Mouse (Mus musculus) layer of hippocampus, postnatal 36 days (tissue): ENCODE measurements at regions not wholly inside any gene's neighbourhood (a gene's known extent, or its start where the extent isn't known, plus 50 kb on each side); places are given as distances from the start of the nearest gene placed in this dataset.

Experiments used
- DNase-seq, 2 experiments: peaks; one replicate each; pipeline ENCODE4 v3.0.0; 2022

GRCm38 (mm10) chr9:115623948-115624347 lies 285.3 kb upstream of the Gadl1 start:
- DNase-seq, result no peak

GRCm38 (mm10) chr9:115624721-115625496 lies 284.3 kb upstream of the Gadl1 start:
- DNase-seq, result no peak

GRCm38 (mm10) chr9:115627551-115627950 lies 281.7 kb upstream of the Gadl1 start:
- no peak for DNase-seq

- DNase-seq, result no peak
Observed at GRCm38 (mm10) chr9:115637114-115637513, 272.1 kb upstream of the Gadl1 start.

- DNase-seq, result no peak
Observed at GRCm38 (mm10) chr9:115640781-115641180, 268.5 kb upstream of the Gadl1 start.

GRCm38 (mm10) chr9:115642032-115642431 lies 267.2 kb upstream of the Gadl1 start:
- no peak for DNase-seq

GRCm38 (mm10) chr9:115644953-115645352 lies 264.3 kb upstream of the Gadl1 start:
- DNase-seq, result no peak

GRCm38 (mm10) chr9:115646226-115646625 lies 263.0 kb upstream of the Gadl1 start:
- no peak for DNase-seq

- peak; percentile 29 to 40 for DNase-seq
Observed at GRCm38 (mm10) chr9:115651708-115652107, 257.5 kb upstream of the Gadl1 start.

GRCm38 (mm10) chr9:115653116-115653515 lies 256.1 kb upstream of the Gadl1 start:
- DNase-seq, result no peak

GRCm38 (mm10) chr9:115654933-115655332 lies 254.3 kb upstream of the Gadl1 start:
- no peak for DNase-seq

GRCm38 (mm10) chr9:115656538-115656937 lies 252.7 kb upstream of the Gadl1 start:
- DNase-seq, result no peak

- no peak for DNase-seq
Observed at GRCm38 (mm10) chr9:115656994-115657713, 252.1 kb upstream of the Gadl1 start.

- DNase-seq, result no peak
Observed at GRCm38 (mm10) chr9:115658477-115658876, 250.8 kb upstream of the Gadl1 start.

- DNase-seq, result no peak
Observed at GRCm38 (mm10) chr9:115660371-115660770, 248.9 kb upstream of the Gadl1 start.

- no peak for DNase-seq
Observed at GRCm38 (mm10) chr9:115661834-115662425, 247.3 kb upstream of the Gadl1 start.

- no peak for DNase-seq
Observed at GRCm38 (mm10) chr9:115665337-115666004, 243.8 kb upstream of the Gadl1 start.

GRCm38 (mm10) chr9:115666530-115666929 lies 242.7 kb upstream of the Gadl1 start:
- DNase-seq, result no peak

- no peak for DNase-seq
Observed at GRCm38 (mm10) chr9:115680703-115681576, 228.3 kb upstream of the Gadl1 start.

GRCm38 (mm10) chr9:115681841-115682240 lies 227.4 kb upstream of the Gadl1 start:
- no peak for DNase-seq

GRCm38 (mm10) chr9:115683951-115684350 lies 225.3 kb upstream of the Gadl1 start:
- DNase-seq, result no peak

GRCm38 (mm10) chr9:115686605-115687004 lies 222.7 kb upstream of the Gadl1 start:
- no peak for DNase-seq
